Mouse (Mus musculus): ENCODE measurements around the gene Scml4.

Scml4 gene

GRCm38 (mm10) chr10:42989910-42990309 lies 129.7 kb downstream of the Scml4 start:
- DNase-seq (ENCODE audit: low read depth, low spot score) = peak; percentile 68

GRCm38 (mm10) chr10:42991018-42991417 lies 130.8 kb downstream of the Scml4 start:
- no peak for DNase-seq (ENCODE audit: low read depth, low spot score)

GRCm38 (mm10) chr10:42994331-42994782 lies 134.2 kb downstream of the Scml4 start:
- peak; percentile 65 for DNase-seq (ENCODE audit: low read depth, low spot score)

- peak; percentile 79 for DNase-seq (ENCODE audit: low read depth, low spot score)
Observed at GRCm38 (mm10) chr10:42995484-42995895, 135.3 kb downstream of the Scml4 start.

- DNase-seq (ENCODE audit: low read depth, low spot score) = no peak
Observed at GRCm38 (mm10) chr10:42997278-42997677, 137.1 kb downstream of the Scml4 start.

- DNase-seq (ENCODE audit: low read depth, low spot score) = no peak
Observed at GRCm38 (mm10) chr10:42999324-42999723, 139.2 kb downstream of the Scml4 start.

GRCm38 (mm10) chr10:43001433-43001832 lies 141.3 kb downstream of the Scml4 start:
- DNase-seq (ENCODE audit: low read depth, low spot score) = no peak

GRCm38 (mm10) chr10:43002066-43002678 lies 142.0 kb downstream of the Scml4 start:
- DNase-seq (ENCODE audit: low read depth, low spot score) = no peak

- DNase-seq (ENCODE audit: low read depth, low spot score) = no peak
Observed at GRCm38 (mm10) chr10:43002721-43003465, 142.7 kb downstream of the Scml4 start.

- DNase-seq (ENCODE audit: low read depth, low spot score) = no peak
Observed at GRCm38 (mm10) chr10:43003466-43003757, 143.2 kb downstream of the Scml4 start.

- DNase-seq (ENCODE audit: low read depth, low spot score) = no peak
Observed at GRCm38 (mm10) chr10:43004174-43004734, 144.1 kb downstream of the Scml4 start.

- no peak for DNase-seq (ENCODE audit: low read depth, low spot score)
Observed at GRCm38 (mm10) chr10:43005031-43005430, 144.9 kb downstream of the Scml4 start.

- DNase-seq (ENCODE audit: low read depth, low spot score) = no peak
Observed at GRCm38 (mm10) chr10:43005677-43006076, 145.5 kb downstream of the Scml4 start.

- DNase-seq (ENCODE audit: low read depth, low spot score) = peak; percentile 82
Observed at GRCm38 (mm10) chr10:43006534-43006933, 146.4 kb downstream of the Scml4 start.

- no peak for DNase-seq (ENCODE audit: low read depth, low spot score)
Observed at GRCm38 (mm10) chr10:43008116-43008515, 147.9 kb downstream of the Scml4 start.
